Mouse (Mus musculus) megakaryocyte, embryonic 14.5 days (primary cell): Measurements from ENCODE around the gene Lima1.

ENCODE experiments used
- FLI1 ChIP-seq: IDR thresholded peaks from 2 replicates; pipeline ENCODE4 v1.6.1; 2012; ENCODE audit warnings: low read length, inconsistent platforms, mixed read lengths
- GATA1 ChIP-seq: IDR thresholded peaks from 3 replicates; pipeline ENCODE4 v1.6.1; 2012; ENCODE audit warnings: mixed read lengths, low read length, inconsistent platforms, borderline replicate concordance

DNA sequence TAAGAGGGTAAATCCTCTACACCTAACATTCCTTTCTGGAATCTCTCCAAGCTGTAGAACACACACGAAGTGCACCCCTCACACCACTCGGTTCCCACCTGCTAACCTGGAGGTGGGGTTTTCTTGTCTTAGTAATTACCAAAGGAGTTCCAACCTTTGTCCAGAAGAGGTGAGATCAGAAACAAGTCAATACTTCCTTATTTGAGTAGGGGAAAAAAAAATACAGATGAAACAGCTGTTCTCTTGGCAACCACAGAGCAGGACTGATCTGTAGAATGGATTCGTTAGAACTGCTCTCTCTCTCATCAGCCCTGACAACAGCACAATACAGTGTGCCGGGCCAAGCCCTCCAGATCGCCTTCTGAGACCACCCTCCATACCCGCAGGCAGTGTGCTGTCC lies 28.6 kb downstream of the Lima1 start:
- TF ChIP-seq GATA1 (no peak), FLI1 (no peak)
